Mouse (Mus musculus): ENCODE measurements around the gene Slc50a1. TPM values are rescaled to one million over a fixed set of nuclear protein-coding genes. Genes with fewer than 3 reads are reported as not detected.
A peak's percentile ranks its signal among the peaks of the same experiment; 100 is the strongest.

Slc50a1 gene
- polyA plus RNA-seq, 2 experiments, result 16.5 to 18.7 TPM

GRCm38 (mm10) chr3:89244158-89244981, 26.0 kb downstream of the Slc50a1 start:
- Histone ChIP-seq H3K4me3 (ENCODE audit: insufficient read depth in 1 of 2, low read depth in 2 of 2, low read length in 2 of 2) (peak overlapping the region in 1 of 2 experiments; percentile 18; a peak in 1 of 4 replicates), H3K36me3 (replicated peaks; ENCODE audit: control insufficient read depth, insufficient read depth, low read depth) (no peaks in the 10 kb centered on the region), H3K27ac (no peak overlapping the region), H3K4me1 (replicated peaks; ENCODE audit: control insufficient read depth in 2 of 2, insufficient read depth in 2 of 2, low read length in 1 of 2) (peaks cover 3 to 9% of the 10 kb centered on the region in 2 experiments), H3K4me2 (ENCODE audit: low read depth) (peak overlapping the region; percentile 41), H3K27me3 (ENCODE audit: control insufficient read depth, insufficient read depth, low read length) (peaks cover 20% of the 10 kb centered on the region), H3K9me3 (ENCODE audit: control insufficient read depth, low read length) (no peaks in the 10 kb centered on the region), H3K9ac (replicated peaks) (no peak overlapping the region)
- TF ChIP-seq CTCF (IDR thresholded peaks at IDR 0.05; ENCODE audit: low read depth) (peak; percentile 20; the same call in 1 of the 2 replicates), EP300 (IDR thresholded peaks at IDR 0.05; ENCODE audit: low read depth) (no peak)
- no peak for DNase-seq (ENCODE audit: low read depth in 3 of 3, low spot score in 3 of 3)
- no peak for ATAC-seq (ENCODE audit: insufficient read depth)
- WGBS (ENCODE audit: insufficient replicate concordance), result 25% methylated on average over 25 of the region's 25 CpGs

GRCm38 (mm10) chr3:89243609-89244008, 26.8 kb downstream of the Slc50a1 start:
- ATAC-seq (ENCODE audit: insufficient read depth) (no peak), DNase-seq (ENCODE audit: low read depth in 3 of 3, low spot score in 3 of 3) (no peak)
- H3K27ac ChIP-seq, result no peak overlapping the region
- WGBS (ENCODE audit: insufficient replicate concordance), result 23% methylated on average over 14 of the region's 14 CpGs
- peaks cover 3 to 9% of the 10 kb centered on the region in 2 experiments for H3K4me1 ChIP-seq (replicated peaks; ENCODE audit: control insufficient read depth in 2 of 2, insufficient read depth in 2 of 2, low read length in 1 of 2)
- no peak overlapping the region for H3K9ac ChIP-seq (replicated peaks)
- no peaks in the 10 kb centered on the region for H3K36me3 ChIP-seq (replicated peaks; ENCODE audit: control insufficient read depth, insufficient read depth, low read depth)
- TF ChIP-seq CTCF (IDR thresholded peaks at IDR 0.05; ENCODE audit: low read depth) (peak; percentile 62), EP300 (IDR thresholded peaks at IDR 0.05; ENCODE audit: low read depth) (no peak)
- no peaks in the 10 kb centered on the region for H3K9me3 ChIP-seq (ENCODE audit: control insufficient read depth, low read length)
- no peak overlapping the region for H3K4me2 ChIP-seq (ENCODE audit: low read depth)
- no peak overlapping the region for H3K4me3 ChIP-seq (ENCODE audit: insufficient read depth in 1 of 2, low read depth in 2 of 2, low read length in 2 of 2)
- peaks cover 20% of the 10 kb centered on the region for H3K27me3 ChIP-seq (ENCODE audit: control insufficient read depth, insufficient read depth, low read length)

- Histone ChIP-seq H3K9me3 (ENCODE audit: control insufficient read depth, low read length) (no peaks in the 10 kb centered on the region), H3K27ac (no peak overlapping the region), H3K4me2 (ENCODE audit: low read depth) (no peak overlapping the region), H3K9ac (replicated peaks) (no peak overlapping the region), H3K4me1 (replicated peaks; ENCODE audit: control insufficient read depth in 2 of 2, insufficient read depth in 2 of 2, low read length in 1 of 2) (peaks cover 3 to 7% of the 10 kb centered on the region in 2 experiments), H3K27me3 (ENCODE audit: control insufficient read depth, insufficient read depth, low read length) (peaks cover 20% of the 10 kb centered on the region), H3K4me3 (ENCODE audit: insufficient read depth in 1 of 2, low read depth in 2 of 2, low read length in 2 of 2) (no peak overlapping the region), H3K36me3 (replicated peaks; ENCODE audit: control insufficient read depth, insufficient read depth, low read depth) (no peaks in the 10 kb centered on the region)
- peak in 2 of 3 experiments; percentile 44 for DNase-seq (ENCODE audit: low read depth in 3 of 3, low spot score in 3 of 3)
- TF ChIP-seq EP300 (IDR thresholded peaks at IDR 0.05; ENCODE audit: low read depth) (no peak), CTCF (IDR thresholded peaks at IDR 0.05; ENCODE audit: low read depth) (peak; percentile 79)
- ATAC-seq (ENCODE audit: insufficient read depth), result no peak
- 55% methylated on average over 9 of the region's 9 CpGs for WGBS (ENCODE audit: insufficient replicate concordance)
Observed at GRCm38 (mm10) chr3:89242331-89242895, 28.0 kb downstream of the Slc50a1 start.

- Histone ChIP-seq H3K4me1 (replicated peaks; ENCODE audit: control insufficient read depth in 2 of 2, insufficient read depth in 2 of 2, low read length in 1 of 2) (no peaks in the 10 kb centered on the region), H3K27ac (no peak overlapping the region), H3K4me3 (ENCODE audit: insufficient read depth in 1 of 2, low read depth in 2 of 2, low read length in 2 of 2) (no peak overlapping the region), H3K36me3 (replicated peaks; ENCODE audit: control insufficient read depth, insufficient read depth, low read depth) (no peaks in the 10 kb centered on the region), H3K27me3 (ENCODE audit: control insufficient read depth, insufficient read depth, low read length) (no peaks in the 10 kb centered on the region), H3K9me3 (ENCODE audit: control insufficient read depth, low read length) (no peaks in the 10 kb centered on the region), H3K4me2 (ENCODE audit: low read depth) (no peak overlapping the region), H3K9ac (replicated peaks) (no peak overlapping the region)
- TF ChIP-seq EP300 (IDR thresholded peaks at IDR 0.05; ENCODE audit: low read depth), result no peak
- no peak for TF ChIP-seq CTCF (IDR thresholded peaks at IDR 0.05; ENCODE audit: low read depth)
- DNase-seq (ENCODE audit: low read depth in 3 of 3, low spot score in 3 of 3) (no peak), ATAC-seq (ENCODE audit: insufficient read depth) (no peak)
- whole genome bisulfite sequencing (ENCODE audit: insufficient replicate concordance), result 61% methylated on average over 10 of the region's 12 CpGs
Observed at GRCm38 (mm10) chr3:89238494-89238893, 31.9 kb downstream of the Slc50a1 start.

GRCm38 (mm10) chr3:89237682-89238081, 32.7 kb downstream of the Slc50a1 start:
- Histone ChIP-seq H3K9me3 (ENCODE audit: control insufficient read depth, low read length) (no peaks in the 10 kb centered on the region), H3K27ac (no peak overlapping the region), H3K4me3 (ENCODE audit: insufficient read depth in 1 of 2, low read depth in 2 of 2, low read length in 2 of 2) (no peak overlapping the region), H3K4me2 (ENCODE audit: low read depth) (no peak overlapping the region), H3K4me1 (replicated peaks; ENCODE audit: control insufficient read depth in 2 of 2, insufficient read depth in 2 of 2, low read length in 1 of 2) (no peaks in the 10 kb centered on the region), H3K27me3 (ENCODE audit: control insufficient read depth, insufficient read depth, low read length) (no peaks in the 10 kb centered on the region), H3K36me3 (replicated peaks; ENCODE audit: control insufficient read depth, insufficient read depth, low read depth) (no peaks in the 10 kb centered on the region), H3K9ac (replicated peaks) (no peak overlapping the region)
- ATAC-seq (ENCODE audit: insufficient read depth) (no peak), DNase-seq (ENCODE audit: low read depth in 3 of 3, low spot score in 3 of 3) (no peak)
- 72% methylated on average over 21 of the region's 21 CpGs for WGBS (ENCODE audit: insufficient replicate concordance)
- TF ChIP-seq CTCF (IDR thresholded peaks at IDR 0.05; ENCODE audit: low read depth) (no peak), EP300 (IDR thresholded peaks at IDR 0.05; ENCODE audit: low read depth) (no peak)
